In genomic region chr6:34590716-34591115, GRCm38 (mm10) we compare ENCODE assay signal across 34 mouse cellular contexts. TPM values are rescaled to one million over a fixed set of nuclear protein-coding genes. Genes with fewer than 3 reads are reported as not detected.
"Had no signal": no experiment of that assay in that cellular context is flagged by ENCODE, and none has a peak within 500 bp of the region (broad histone marks: within the 10 kb centered on the region; RNA-seq: fewer than 3 reads in every experiment).

No protein-coding gene starts in this region.

- H3K27ac ChIP-seq: limb, embryonic 10.5 days; limb, embryonic 12.5 days; limb, embryonic 13.5 days; limb, embryonic 15.5 days; liver, embryonic 12.5 days; liver, embryonic 13.5 days; liver, embryonic 14.5 days; liver, embryonic 15.5 days; lung, embryonic 15.5 days; macrophage; midbrain, embryonic 10.5 days; midbrain, embryonic 12.5 days; midbrain, embryonic 13.5 days; midbrain, embryonic 15.5 days; neural tube, embryonic 12.5 days; neural tube, embryonic 13.5 days had no signal

- H3K4me3 ChIP-seq: limb, embryonic 10.5 days; limb, embryonic 12.5 days; limb, embryonic 13.5 days; limb, embryonic 15.5 days; liver, embryonic 12.5 days; liver, embryonic 13.5 days; liver, embryonic 15.5 days; lung, embryonic 15.5 days; megakaryocyte, embryonic 14.5 days; midbrain, embryonic 10.5 days; midbrain, embryonic 12.5 days; midbrain, embryonic 13.5 days; midbrain, embryonic 15.5 days; myocyte; neural tube, embryonic 12.5 days; neural tube, embryonic 13.5 days had no signal

- H3K4me2 ChIP-seq: limb, embryonic 12.5 days; limb, embryonic 13.5 days; limb, embryonic 15.5 days; liver, embryonic 11.5 days; liver, embryonic 12.5 days; liver, embryonic 13.5 days; liver, embryonic 15.5 days; lung, embryonic 14.5 days; lung, embryonic 15.5 days; midbrain, embryonic 11.5 days; midbrain, embryonic 12.5 days; midbrain, embryonic 13.5 days; midbrain, embryonic 15.5 days; neural tube, embryonic 12.5 days; neural tube, embryonic 13.5 days had no signal

- H3K36me3 ChIP-seq: limb, embryonic 10.5 days; limb, embryonic 12.5 days; limb, embryonic 13.5 days; limb, embryonic 15.5 days; liver, embryonic 12.5 days; liver, embryonic 13.5 days; liver, embryonic 15.5 days; lung, embryonic 15.5 days; midbrain, embryonic 10.5 days; midbrain, embryonic 12.5 days; midbrain, embryonic 13.5 days; midbrain, embryonic 15.5 days; neural tube, embryonic 12.5 days; neural tube, embryonic 13.5 days had no signal

- H3K9me3 ChIP-seq: limb, embryonic 10.5 days; limb, embryonic 12.5 days; limb, embryonic 13.5 days; limb, embryonic 15.5 days; liver, embryonic 12.5 days; liver, embryonic 13.5 days; liver, embryonic 15.5 days; lung, embryonic 15.5 days; megakaryocyte, embryonic 14.5 days; midbrain, embryonic 12.5 days; midbrain, embryonic 13.5 days; midbrain, embryonic 15.5 days; neural tube, embryonic 12.5 days had no signal

- ATAC-seq: liver, embryonic 12.5 days; liver, postnatal 0 days; lung, postnatal 0 days; midbrain, embryonic 13.5 days; midbrain, embryonic 15.5 days; midbrain, embryonic 16.5 days had no signal

- H3K27me3 ChIP-seq: limb, embryonic 12.5 days; limb, embryonic 13.5 days; limb, embryonic 15.5 days; liver, embryonic 12.5 days; liver, embryonic 13.5 days; liver, embryonic 15.5 days; lung, embryonic 15.5 days; midbrain, embryonic 12.5 days; midbrain, embryonic 13.5 days; midbrain, embryonic 15.5 days; neural tube, embryonic 12.5 days; neural tube, embryonic 13.5 days had no signal

- DNase-seq: left cerebral cortex, postnatal 4 days; liver; liver, embryonic 13.5 days; liver, postnatal 0 days; lung, adult 18-20 months; lung, adult 2 months; lung, embryonic 14.5 days; lung, postnatal 10 days; lung, postnatal 14 days; lung, postnatal 36 days; lung, postnatal 4 days; midbrain, embryonic 14.5 days had no signal

- H3K9ac ChIP-seq: limb, embryonic 12.5 days; limb, embryonic 13.5 days; limb, embryonic 15.5 days; liver, embryonic 12.5 days; liver, embryonic 13.5 days; liver, embryonic 14.5 days; liver, embryonic 15.5 days; liver, postnatal 0 days; lung, embryonic 14.5 days; lung, embryonic 15.5 days; midbrain, embryonic 12.5 days; midbrain, embryonic 13.5 days; midbrain, embryonic 15.5 days; neural tube, embryonic 12.5 days; neural tube, embryonic 13.5 days had no signal

- H3K4me1 ChIP-seq: limb, embryonic 10.5 days; limb, embryonic 12.5 days; limb, embryonic 13.5 days; limb, embryonic 15.5 days; liver, embryonic 12.5 days; liver, embryonic 13.5 days; liver, embryonic 15.5 days; lung, embryonic 15.5 days; midbrain, embryonic 10.5 days; midbrain, embryonic 12.5 days; midbrain, embryonic 13.5 days; midbrain, embryonic 15.5 days; neural tube, embryonic 12.5 days; neural tube, embryonic 13.5 days had no signal

RNA-seq across cellular contexts. Expression of gene Cald1, which starts 7.6 kb away (rescaled TPM):
- total RNA-seq: megakaryocyte-erythroid progenitor cell, adult 5-6 weeks had no signal
